Mouse (Mus musculus) hematopoietic multipotent progenitor cell, adult 10-12 weeks (in vitro differentiated cells): ENCODE results near the gene Gm10130. TPM values are rescaled to one million over a fixed set of nuclear protein-coding genes. Genes with fewer than 3 reads are reported as not detected.

ENCODE experiments used
- polyA plus RNA-seq: library from polyadenylated mRNA; stranded (reverse); fragments of >175 nt; gene quantifications from 2 replicates; pipeline ENCODE4 v1.2.3, GENCODE M21; 2012; ENCODE audit warnings: low replicate concordance

Gene Gm10130
- not detected in 2 replicates for polyA plus RNA-seq

DNA sequence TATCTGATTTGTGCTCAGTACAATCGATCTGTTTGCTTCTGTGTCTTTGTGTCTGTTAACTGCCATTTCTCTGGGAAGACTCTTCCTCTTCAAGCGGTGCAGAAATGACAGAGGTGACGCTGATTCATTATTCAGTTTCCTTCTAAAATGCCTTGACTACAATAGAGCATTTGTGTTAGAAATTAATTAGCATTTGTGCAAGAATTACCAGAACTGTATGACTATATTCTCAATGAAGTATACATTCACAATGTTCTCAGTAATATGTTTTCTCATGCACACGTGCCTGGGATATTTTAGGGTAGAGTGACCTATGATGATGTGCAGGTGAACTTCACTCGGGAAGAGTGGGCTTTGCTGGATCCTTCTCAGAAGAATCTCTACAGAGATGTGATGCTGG, at the start of gene Gm10130:
Gm10130 (plus strand) TSS at position 301 of the 400 bp plus-strand sequence.

GRCm38 (mm10) chr2:150362113-150362877, 38.8 kb downstream of the Gm10130 start, which contains the start of gene 3300002I08Rik:
Gene 3300002I08Rik (minus strand): TSS chr2:150362765.

Other genes with a start within 250 kb of the Gm10130 start
- 0.17 and 0.59 TPM in 2 replicates for gene Zfp120, start 187.0 kb upstream of the Gm10130 start, polyA plus RNA-seq
- not detected in 2 replicates for gene Gm10770, start 144.0 kb upstream of the Gm10130 start, polyA plus RNA-seq
- gene Gm14139, start 141.9 kb upstream of the Gm10130 start, polyA plus RNA-seq = not detected in 2 replicates
- 0.11 TPM in 1 of 2 replicates, not detected in the other for gene Zfp937, start 105.6 kb upstream of the Gm10130 start, polyA plus RNA-seq
- gene Gm21994, start 68.1 kb upstream of the Gm10130 start, polyA plus RNA-seq = 0.28 and 0.33 TPM in 2 replicates
- gene Gm14124, start 66.2 kb upstream of the Gm10130 start, polyA plus RNA-seq = not detected in 2 replicates
- not detected in 2 replicates for gene 3300002I08Rik, start 39.1 kb downstream of the Gm10130 start, polyA plus RNA-seq
- gene Zfp442, start 127.8 kb downstream of the Gm10130 start, polyA plus RNA-seq = 0.06 TPM in 1 of 2 replicates, not detected in the other
- gene Zfp345, start 161.4 kb downstream of the Gm10130 start, polyA plus RNA-seq = not detected in 2 replicates
- 1.3 and 1.5 TPM in 2 replicates for gene Cst7, start 246.7 kb downstream of the Gm10130 start, polyA plus RNA-seq